Mouse (Mus musculus) forebrain, embryonic 15.5 days (tissue): ENCODE results near the gene Cdh15. TPM values are rescaled to one million over a fixed set of nuclear protein-coding genes. Genes with fewer than 3 reads are reported as not detected.

Experiments
- ATAC-seq: fragments of 200-750 bp; cut with Nextera tagmentation; replicated peaks from 2 replicates; pipeline ENCODE4 v1.8.0; 2017; ENCODE audit warnings: mild to moderate bottlenecking, moderate TSS enrichment, moderate library complexity
- H3K27ac ChIP-seq: fragments of 300-500 bp; sonication (generic); replicated peaks from 2 replicates; pipeline ENCODE4 v1.5.1; 2015; ENCODE audit warnings: mild to moderate bottlenecking, inconsistent platforms
- H3K27me3 ChIP-seq: fragments of 300-500 bp; sonication (generic); 2 replicates; pipeline ENCODE4 v1.6.1; 2015; ENCODE audit warnings: inconsistent platforms
- H3K36me3 ChIP-seq: fragments of 300-500 bp; sonication (generic); 2 replicates; pipeline ENCODE4 v1.6.1; 2015; ENCODE audit warnings: mild to moderate bottlenecking, inconsistent platforms
- H3K4me1 ChIP-seq: fragments of 300-500 bp; sonication (generic); 2 replicates; pipeline ENCODE4 v1.6.1; 2015; ENCODE audit warnings: inconsistent platforms
- H3K4me2 ChIP-seq: fragments of 300-500 bp; sonication (generic); replicated peaks from 2 replicates; pipeline ENCODE4 v1.6.1; 2015; ENCODE audit warnings: mild to moderate bottlenecking, inconsistent platforms
- H3K4me3 ChIP-seq: fragments of 300-500 bp; sonication (generic); 2 replicates; pipeline ENCODE4 v1.5.1; 2015; ENCODE audit warnings: mild to moderate bottlenecking, inconsistent platforms
- H3K9ac ChIP-seq: fragments of 300-500 bp; sonication (generic); replicated peaks from 2 replicates; pipeline ENCODE4 v1.6.1; 2015; ENCODE audit warnings: mild to moderate bottlenecking, inconsistent platforms
- H3K9me3 ChIP-seq: fragments of 300-500 bp; sonication (generic); 2 replicates; pipeline ENCODE4 v1.6.1; 2016; ENCODE audit warnings: inconsistent platforms
- WGBS: fragments of 180-500 bp; shearing (Covaris S2); methylation state at CpG from one replicate; pipeline ENCODE4 v1.1.7; 2015; ENCODE audit warnings: mixed read lengths; 5-methylcytosine and 5-hydroxymethylcytosine counted together
- polyA plus RNA-seq: library from polyadenylated mRNA; unstranded; fragments of >200 nt; fragmentation: Nextera tagmentation; extraction: Ambion mirVana; gene quantifications from 2 replicates; pipeline ENCODE4 v1.2.1, GENCODE M21; 2015

The Cdh15 gene
- polyA plus RNA-seq, 1 experiment from 2014 or later, result 1.2 TPM

GRCm38 (mm10) chr8:122817724-122818496 is 29.9 kb upstream of the Cdh15 start:
- no peak for ATAC-seq
- no peak overlapping the region for H3K4me2 ChIP-seq
- H3K9ac ChIP-seq, result no peak overlapping the region
- no peak overlapping the region for H3K4me3 ChIP-seq
- no peak overlapping the region for H3K27ac ChIP-seq
- 0 out of 2 replicates have a peak, but pooled peaks cover 4% of the 10 kb centered on the region for H3K36me3 ChIP-seq
- H3K27me3 ChIP-seq, result no peaks in the 10 kb centered on the region
- peaks cover 12% of the 10 kb centered on the region for H3K4me1 ChIP-seq
- no peaks in the 10 kb centered on the region for H3K9me3 ChIP-seq
- 41% methylated on average over 13 of the region's 13 CpGs for WGBS

- Histone ChIP-seq H3K4me1 (peaks cover 16% of the 10 kb centered on the region), H3K9me3 (no peaks in the 10 kb centered on the region), H3K4me3 (no peak overlapping the region), H3K27me3 (no peaks in the 10 kb centered on the region), H3K27ac (no peak overlapping the region), H3K9ac (no peak overlapping the region), H3K36me3 (no peaks in the 10 kb centered on the region), H3K4me2 (no peak overlapping the region)
- WGBS, result 83% methylated on average over 11 of the region's 11 CpGs
- ATAC-seq, result no peak
Measured at GRCm38 (mm10) chr8:122819776-122820175, 28.0 kb upstream of the Cdh15 start.

- Histone ChIP-seq H3K4me3 (no peak overlapping the region), H3K9ac (no peak overlapping the region), H3K36me3 (no peaks in the 10 kb centered on the region), H3K27ac (peak overlapping the region; percentile 64), H3K4me2 (no peak overlapping the region), H3K27me3 (no peaks in the 10 kb centered on the region), H3K9me3 (no peaks in the 10 kb centered on the region), H3K4me1 (peaks cover 16% of the 10 kb centered on the region)
- 0 out of 2 replicates have a peak, but pooled peaks have one; percentile 41 for ATAC-seq
- 26% methylated on average over 5 of the region's 5 CpGs for WGBS
Measured at GRCm38 (mm10) chr8:122824571-122824970, 23.2 kb upstream of the Cdh15 start.

- H3K9me3 ChIP-seq, result no peaks in the 10 kb centered on the region
- peaks cover 16% of the 10 kb centered on the region for H3K4me1 ChIP-seq
- no peaks in the 10 kb centered on the region for H3K36me3 ChIP-seq
- no peak for ATAC-seq
- peak overlapping the region; percentile 64; the same call in 1 of the 2 replicates for H3K27ac ChIP-seq
- H3K9ac ChIP-seq, result no peak overlapping the region
- H3K4me3 ChIP-seq, result no peak overlapping the region
- H3K4me2 ChIP-seq, result no peak overlapping the region
- H3K27me3 ChIP-seq, result no peaks in the 10 kb centered on the region
- WGBS, result 72% methylated on average over 9 of the region's 9 CpGs
Measured at GRCm38 (mm10) chr8:122824986-122825385, 22.8 kb upstream of the Cdh15 start.

- no peaks in the 10 kb centered on the region for H3K27me3 ChIP-seq
- 69% methylated on average over 8 of the region's 8 CpGs for WGBS
- ATAC-seq, result no peak
Measured at GRCm38 (mm10) chr8:122825408-122825807, 22.4 kb upstream of the Cdh15 start.

GRCm38 (mm10) chr8:122829396-122829795 is 18.4 kb upstream of the Cdh15 start:
- no peaks in the 10 kb centered on the region for H3K9me3 ChIP-seq
- no peaks in the 10 kb centered on the region for H3K36me3 ChIP-seq
- peaks cover 11% of the 10 kb centered on the region for H3K4me1 ChIP-seq
- no peak for ATAC-seq
- no peak overlapping the region for H3K4me2 ChIP-seq
- no peaks in the 10 kb centered on the region for H3K27me3 ChIP-seq
- no peak overlapping the region for H3K9ac ChIP-seq
- no peak overlapping the region for H3K4me3 ChIP-seq
- H3K27ac ChIP-seq, result no peak overlapping the region
- WGBS, result 78% methylated on average over 3 of the region's 3 CpGs

More at GRCm38 (mm10) chr8:122825408-122825807, 22.4 kb upstream of the Cdh15 start:
- H3K4me2 ChIP-seq, result no peak overlapping the region
- no peak overlapping the region for H3K9ac ChIP-seq
- peaks cover 18% of the 10 kb centered on the region for H3K4me1 ChIP-seq
- no peaks in the 10 kb centered on the region for H3K36me3 ChIP-seq
- no peak overlapping the region for H3K27ac ChIP-seq
- H3K4me3 ChIP-seq, result no peak overlapping the region
- H3K9me3 ChIP-seq, result no peaks in the 10 kb centered on the region

- Histone ChIP-seq H3K9me3 (no peaks in the 10 kb centered on the region), H3K36me3 (no peaks in the 10 kb centered on the region), H3K4me2 (no peak overlapping the region), H3K27me3 (no peaks in the 10 kb centered on the region), H3K9ac (no peak overlapping the region), H3K4me3 (no peak overlapping the region), H3K4me1 (peaks cover 3% of the 10 kb centered on the region; the same call in 1 of the 2 replicates), H3K27ac (no peak overlapping the region)
- WGBS, result 41% methylated on average over 8 of the region's 8 CpGs
- ATAC-seq, result peak; percentile 79
Measured at GRCm38 (mm10) chr8:122830349-122831061, 17.3 kb upstream of the Cdh15 start.

- H3K4me2 ChIP-seq, result no peak overlapping the region
- no peak overlapping the region for H3K9ac ChIP-seq
- no peaks in the 10 kb centered on the region for H3K9me3 ChIP-seq
- 83% methylated on average over 8 of the region's 8 CpGs for WGBS
- no peak overlapping the region for H3K4me3 ChIP-seq
- no peaks in the 10 kb centered on the region for H3K27me3 ChIP-seq
- H3K4me1 ChIP-seq, result peaks cover 3% of the 10 kb centered on the region; the same call in 1 of the 2 replicates
- H3K27ac ChIP-seq, result no peak overlapping the region
- H3K36me3 ChIP-seq, result no peaks in the 10 kb centered on the region
- ATAC-seq, result no peak
Measured at GRCm38 (mm10) chr8:122834416-122834815, 13.3 kb upstream of the Cdh15 start.

- no peak overlapping the region for H3K27ac ChIP-seq
- no peaks in the 10 kb centered on the region for H3K27me3 ChIP-seq
- H3K9ac ChIP-seq, result no peak overlapping the region
- H3K4me2 ChIP-seq, result no peak overlapping the region
- 33% methylated on average over 8 of the region's 8 CpGs for WGBS
- no peaks in the 10 kb centered on the region for H3K36me3 ChIP-seq
- peak; percentile 27; the same call in 1 of the 2 replicates for ATAC-seq
- peaks cover 3% of the 10 kb centered on the region; the same call in 1 of the 2 replicates for H3K4me1 ChIP-seq
- H3K4me3 ChIP-seq, result no peak overlapping the region
- no peaks in the 10 kb centered on the region for H3K9me3 ChIP-seq
Measured at GRCm38 (mm10) chr8:122834971-122835370, 12.8 kb upstream of the Cdh15 start.

GRCm38 (mm10) chr8:122836199-122836598 is 11.6 kb upstream of the Cdh15 start:
- Histone ChIP-seq H3K9ac (no peak overlapping the region), H3K27me3 (no peaks in the 10 kb centered on the region), H3K36me3 (no peaks in the 10 kb centered on the region), H3K27ac (no peak overlapping the region), H3K4me1 (no peaks in the 10 kb centered on the region), H3K4me3 (no peak overlapping the region), H3K4me2 (no peak overlapping the region), H3K9me3 (no peaks in the 10 kb centered on the region)
- WGBS, result 88% methylated on average over 12 of the region's 12 CpGs
- ATAC-seq, result no peak

GRCm38 (mm10) chr8:122836696-122837095 is 11.1 kb upstream of the Cdh15 start:
- H3K9me3 ChIP-seq, result no peaks in the 10 kb centered on the region
- no peaks in the 10 kb centered on the region for H3K4me1 ChIP-seq
- H3K27me3 ChIP-seq, result no peaks in the 10 kb centered on the region
- H3K9ac ChIP-seq, result no peak overlapping the region
- no peak overlapping the region for H3K4me2 ChIP-seq
- no peaks in the 10 kb centered on the region for H3K36me3 ChIP-seq
- H3K4me3 ChIP-seq, result no peak overlapping the region
- no peak for ATAC-seq
- 94% methylated on average over 13 of the region's 13 CpGs for WGBS
- no peak overlapping the region for H3K27ac ChIP-seq

GRCm38 (mm10) chr8:122844161-122844560 is 3.6 kb upstream of the Cdh15 start:
- Histone ChIP-seq H3K9me3 (no peaks in the 10 kb centered on the region), H3K9ac (no peak overlapping the region), H3K4me3 (no peak overlapping the region), H3K27me3 (no peaks in the 10 kb centered on the region), H3K4me1 (peaks cover 5% of the 10 kb centered on the region; the same call in 1 of the 2 replicates), H3K4me2 (no peak overlapping the region), H3K36me3 (no peaks in the 10 kb centered on the region), H3K27ac (no peak overlapping the region)
- no peak for ATAC-seq
- WGBS, result 74% methylated on average over 3 of the region's 3 CpGs
